Mouse (Mus musculus) olfactory bulb, adult 2 months (tissue): ENCODE measurements at regions not wholly inside any gene's neighbourhood (a gene's known extent, or its start where the extent isn't known, plus 50 kb on each side); places are given as distances from the start of the nearest gene placed in this dataset.

Experiments used
- CTCF ChIP-seq: fragments of 200-500 bp; IDR thresholded peaks from 2 replicates; pipeline ENCODE4 v1.5.1; 2012; ENCODE audit warnings: low read depth, mild to moderate bottlenecking, low read length, moderate library complexity; ENCODE audit not compliant: insufficient read depth
- POLR2A ChIP-seq: fragments of 200-500 bp; IDR thresholded peaks from 2 replicates; pipeline ENCODE4 v1.6.1; 2012; ENCODE audit warnings: mild to moderate bottlenecking, low read depth, low read length, moderate library complexity; ENCODE audit not compliant: insufficient read depth

DNA sequence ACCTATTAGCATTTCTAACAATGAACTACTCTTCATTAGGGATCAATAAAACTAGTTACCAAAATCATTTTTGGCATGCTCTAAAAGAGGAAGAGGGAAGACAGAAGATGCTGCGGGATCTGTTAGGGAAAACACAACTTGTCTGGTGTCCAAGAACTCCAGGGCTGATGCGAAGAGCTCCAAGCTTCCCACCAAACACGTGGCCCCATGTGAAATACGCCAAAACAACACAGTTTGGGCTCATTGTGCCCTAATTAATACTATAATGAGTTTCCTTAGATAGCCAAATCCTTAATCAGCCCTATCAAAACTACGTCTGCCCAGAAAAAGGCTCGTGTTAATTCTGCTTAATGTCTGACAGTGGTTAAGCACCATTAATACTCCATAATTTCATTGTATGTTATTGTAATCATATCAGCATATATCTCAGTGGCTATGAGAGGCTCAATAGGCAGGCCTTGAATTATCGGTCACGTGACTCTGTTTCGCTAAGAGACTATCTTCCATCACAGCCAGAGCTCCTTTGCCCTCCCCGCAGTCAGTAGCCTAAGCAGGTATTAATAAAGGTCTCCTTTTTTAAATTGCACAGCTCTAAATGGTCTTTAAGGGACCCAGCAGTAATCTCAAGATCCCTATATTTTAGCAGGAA is 223.6 kb upstream of the Pou3f3 start:
- TF ChIP-seq CTCF = no peak
- TF ChIP-seq POLR2A = no peak
